Mouse (Mus musculus) hindbrain, embryonic 10.5 days (tissue): ENCODE measurements around the gene Zfp410. TPM values are rescaled to one million over a fixed set of nuclear protein-coding genes. Genes with fewer than 3 reads are reported as not detected.

Source experiments
- DNase-seq: peaks from one replicate; pipeline ENCODE4 v3.0.0-alpha.2; 2017; ENCODE audit warnings: low spot score
- H3K27ac ChIP-seq: fragments of 300-500 bp; sonication (generic); 2 replicates; pipeline ENCODE4 v1.5.1; 2016; ENCODE audit warnings: mild to moderate bottlenecking, moderate library complexity
- H3K27me3 ChIP-seq: fragments of 300-500 bp; sonication (generic); 2 replicates; pipeline ENCODE4 v1.6.1; 2016; ENCODE audit warnings: mild to moderate bottlenecking; ENCODE audit not compliant: poor library complexity, insufficient read depth, severe bottlenecking
- H3K36me3 ChIP-seq: fragments of 300-500 bp; sonication (generic); 2 replicates; pipeline ENCODE4 v1.6.1; 2016; ENCODE audit warnings: mild to moderate bottlenecking, moderate library complexity
- H3K4me1 ChIP-seq: fragments of 300-500 bp; sonication (generic); replicated peaks from 2 replicates; pipeline ENCODE4 v1.6.1; 2016; ENCODE audit warnings: mild to moderate bottlenecking
- H3K4me3 ChIP-seq: fragments of 300-500 bp; sonication (generic); 2 replicates; pipeline ENCODE4 v1.5.1; 2016; ENCODE audit warnings: mild to moderate bottlenecking, moderate library complexity
- H3K9me3 ChIP-seq: fragments of 300-500 bp; sonication (generic); 2 replicates; pipeline ENCODE4 v1.6.1; 2016; ENCODE audit warnings: mild to moderate bottlenecking, moderate library complexity
- WGBS: fragments of 180-500 bp; shearing (Covaris S2); methylation state at CpG from one replicate; pipeline ENCODE4 v1.1.7; 2016; 5-methylcytosine and 5-hydroxymethylcytosine counted together
- polyA plus RNA-seq: library from polyadenylated mRNA; unstranded; fragments of >200 nt; fragmentation: Nextera tagmentation; extraction: Ambion mirVana; gene quantifications from 2 replicates; pipeline ENCODE4 v1.2.1, GENCODE M21; 2016

Zfp410 gene
- polyA plus RNA-seq, 1 experiment from 2014 or later, result 106 TPM

- H3K9me3 ChIP-seq, result no peaks in the 10 kb centered on the region
- H3K27ac ChIP-seq, result no peak overlapping the region
- whole genome bisulfite sequencing, result 66% methylated on average over 9 of the region's 9 CpGs
- H3K36me3 ChIP-seq, result peaks cover 53% of the 10 kb centered on the region
- H3K27me3 ChIP-seq, result no peaks in the 10 kb centered on the region
- H3K4me1 ChIP-seq, result peaks cover 15% of the 10 kb centered on the region
- no peak for DNase-seq
- H3K4me3 ChIP-seq, result no peak overlapping the region
Measured at GRCm38 (mm10) chr12:84366971-84367370, 50.3 kb downstream of the Zfp410 start.

DNA sequence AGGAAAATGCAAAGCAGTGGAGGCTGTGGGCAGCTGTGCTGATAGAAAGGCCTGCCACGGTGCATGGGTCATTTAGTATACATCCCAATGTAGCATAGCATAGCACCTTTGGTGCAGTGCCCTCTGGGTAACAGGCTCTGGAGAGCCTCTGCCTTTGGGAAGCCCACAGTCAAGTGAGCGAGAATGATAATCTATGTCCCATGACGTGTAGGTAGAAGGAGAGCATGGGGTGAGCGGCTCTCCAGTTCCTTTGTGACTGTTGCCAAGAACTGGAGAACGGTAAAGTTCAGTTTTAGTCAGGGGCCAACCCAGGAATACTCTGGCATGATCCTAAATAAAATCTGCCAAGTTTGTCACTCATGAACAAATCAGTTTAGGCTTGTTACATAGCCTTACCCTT is 55.0 kb downstream of the Zfp410 start:
- no peak overlapping the region for H3K4me3 ChIP-seq
- DNase-seq, result no peak
- no peaks in the 10 kb centered on the region for H3K9me3 ChIP-seq
- no peaks in the 10 kb centered on the region for H3K27me3 ChIP-seq
- WGBS, result 90% methylated on average over 5 of the region's 5 CpGs
- H3K27ac ChIP-seq, result no peak overlapping the region
- no peaks in the 10 kb centered on the region for H3K4me1 ChIP-seq
- peaks cover 86% of the 10 kb centered on the region for H3K36me3 ChIP-seq

GRCm38 (mm10) chr12:84373831-84374481 is 57.3 kb downstream of the Zfp410 start:
- 88% methylated on average over 6 of the region's 6 CpGs for WGBS
- no peak overlapping the region for H3K27ac ChIP-seq
- no peak overlapping the region for H3K4me3 ChIP-seq
- H3K27me3 ChIP-seq, result no peaks in the 10 kb centered on the region
- H3K36me3 ChIP-seq, result peaks cover 63% of the 10 kb centered on the region
- H3K4me1 ChIP-seq, result no peaks in the 10 kb centered on the region
- H3K9me3 ChIP-seq, result no peaks in the 10 kb centered on the region
- DNase-seq, result no peak

GRCm38 (mm10) chr12:84382369-84382768 is 65.7 kb downstream of the Zfp410 start:
- no peak overlapping the region for H3K27ac ChIP-seq
- WGBS, result 83% methylated on average over 4 of the region's 4 CpGs
- no peaks in the 10 kb centered on the region for H3K27me3 ChIP-seq
- H3K4me3 ChIP-seq, result no peak overlapping the region
- no peaks in the 10 kb centered on the region for H3K9me3 ChIP-seq
- no peak for DNase-seq
- no peaks in the 10 kb centered on the region for H3K36me3 ChIP-seq
- H3K4me1 ChIP-seq, result no peaks in the 10 kb centered on the region

DNA sequence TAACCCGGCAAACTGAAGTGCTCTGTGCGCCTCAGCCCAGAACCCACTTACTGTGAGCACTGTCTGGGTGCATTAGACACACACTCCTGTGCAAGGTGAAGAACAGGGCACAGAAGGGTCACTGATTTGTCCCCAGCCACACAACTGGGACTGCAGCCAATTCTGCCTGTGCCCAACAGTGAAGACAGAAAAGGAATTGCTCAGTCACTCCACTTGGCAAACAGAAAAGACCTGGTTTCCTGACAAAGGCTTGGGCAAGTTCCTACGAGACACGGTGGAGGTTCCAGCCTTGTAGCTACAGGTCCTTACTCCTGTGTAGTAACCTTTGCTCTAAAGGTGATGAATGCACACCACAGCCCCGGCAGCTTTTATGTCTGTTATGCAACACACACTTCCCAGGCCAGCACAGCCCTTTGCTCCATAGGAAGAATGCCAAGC is 68.0 kb downstream of the Zfp410 start:
- no peaks in the 10 kb centered on the region for H3K4me1 ChIP-seq
- H3K9me3 ChIP-seq, result no peaks in the 10 kb centered on the region
- no peaks in the 10 kb centered on the region for H3K36me3 ChIP-seq
- DNase-seq, result no peak
- no peaks in the 10 kb centered on the region for H3K27me3 ChIP-seq
- H3K27ac ChIP-seq, result no peak overlapping the region
- WGBS, result 87% methylated on average over 5 of the region's 5 CpGs
- no peak overlapping the region for H3K4me3 ChIP-seq

DNA sequence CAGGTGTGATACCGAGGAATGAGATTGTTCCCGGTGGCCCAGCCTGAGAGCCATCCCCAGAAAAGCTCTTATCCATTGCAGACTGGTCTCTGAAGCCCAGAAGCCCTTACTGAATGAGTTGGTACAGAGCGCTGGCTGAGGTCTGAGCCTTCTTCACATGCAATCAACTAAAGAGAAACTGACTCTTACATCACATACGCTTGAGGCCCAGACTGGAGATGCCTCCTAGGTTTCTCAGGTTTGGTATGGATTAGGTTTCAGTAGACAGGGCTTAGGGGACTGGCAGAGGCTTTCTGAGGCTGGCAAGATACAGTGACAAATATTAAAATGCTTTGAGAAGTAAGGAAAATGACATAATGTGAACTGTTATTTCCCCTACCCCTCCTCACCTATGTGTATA is 68.8 kb downstream of the Zfp410 start:
- no peaks in the 10 kb centered on the region for H3K9me3 ChIP-seq
- no peak for DNase-seq
- 90% methylated on average over 4 of the region's 4 CpGs for WGBS
- H3K4me3 ChIP-seq, result no peak overlapping the region
- H3K36me3 ChIP-seq, result no peaks in the 10 kb centered on the region
- H3K4me1 ChIP-seq, result no peaks in the 10 kb centered on the region
- no peaks in the 10 kb centered on the region for H3K27me3 ChIP-seq
- H3K27ac ChIP-seq, result no peak overlapping the region

- H3K9me3 ChIP-seq, result no peaks in the 10 kb centered on the region
- H3K4me3 ChIP-seq, result no peak overlapping the region
- H3K36me3 ChIP-seq, result no peaks in the 10 kb centered on the region
- 84% methylated on average over 8 of the region's 8 CpGs for WGBS
- no peak overlapping the region for H3K27ac ChIP-seq
- no peaks in the 10 kb centered on the region for H3K4me1 ChIP-seq
- no peaks in the 10 kb centered on the region for H3K27me3 ChIP-seq
- DNase-seq, result no peak
Measured at GRCm38 (mm10) chr12:84388097-84388496, 71.4 kb downstream of the Zfp410 start.

- no peak overlapping the region for H3K4me3 ChIP-seq
- H3K4me1 ChIP-seq, result no peaks in the 10 kb centered on the region
- H3K27ac ChIP-seq, result no peak overlapping the region
- no peaks in the 10 kb centered on the region for H3K27me3 ChIP-seq
- no peaks in the 10 kb centered on the region for H3K9me3 ChIP-seq
- H3K36me3 ChIP-seq, result no peaks in the 10 kb centered on the region
- no peak for DNase-seq
- 73% methylated on average over 14 of the region's 14 CpGs for WGBS
Measured at GRCm38 (mm10) chr12:84388774-84389400, 72.2 kb downstream of the Zfp410 start.

DNA sequence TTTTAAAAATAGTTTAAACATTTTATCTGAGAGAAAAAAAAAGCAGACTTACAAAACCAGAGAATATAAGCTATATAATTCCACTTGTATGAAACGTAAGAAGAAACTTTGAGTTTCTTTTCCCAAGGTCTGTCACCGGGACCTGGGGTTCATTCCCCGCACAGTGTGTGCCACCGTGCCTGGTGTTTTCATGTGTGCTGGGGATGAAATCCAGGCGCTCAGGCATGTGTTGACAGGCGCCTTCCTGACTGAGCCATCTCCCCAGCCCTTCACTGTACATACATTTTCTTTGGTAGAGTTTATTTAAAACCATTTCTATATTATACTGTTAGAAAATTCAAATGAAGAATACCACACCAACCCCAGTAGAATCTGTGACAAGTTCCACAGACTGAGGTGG is 73.7 kb downstream of the Zfp410 start:
- Histone ChIP-seq H3K9me3 (no peaks in the 10 kb centered on the region), H3K36me3 (no peaks in the 10 kb centered on the region), H3K27me3 (no peaks in the 10 kb centered on the region), H3K4me1 (no peaks in the 10 kb centered on the region), H3K4me3 (no peak overlapping the region), H3K27ac (no peak overlapping the region)
- no peak for DNase-seq
- WGBS, result 90% methylated on average over 6 of the region's 6 CpGs

DNA sequence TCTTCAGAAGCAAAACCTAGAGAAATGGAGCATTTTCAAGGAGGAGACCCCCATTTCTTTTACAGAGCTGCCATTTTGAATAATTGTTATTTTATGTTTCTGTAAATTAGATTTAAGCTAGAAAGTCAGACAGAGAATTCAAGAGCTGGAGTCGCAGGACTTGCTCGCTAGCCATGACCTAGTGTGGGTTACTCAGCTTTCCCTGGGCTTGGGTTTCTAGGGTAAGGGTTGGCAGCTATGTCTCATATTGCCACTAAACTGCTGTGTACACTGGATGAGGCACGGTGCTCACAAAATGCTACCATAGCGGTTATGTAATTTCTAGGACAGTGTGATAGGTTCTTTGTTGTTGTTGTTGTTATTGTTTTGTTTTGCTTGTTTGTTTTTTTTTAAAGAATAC is 76.0 kb downstream of the Zfp410 start:
- Histone ChIP-seq H3K27ac (no peak overlapping the region), H3K4me1 (no peaks in the 10 kb centered on the region), H3K27me3 (no peaks in the 10 kb centered on the region), H3K36me3 (no peaks in the 10 kb centered on the region), H3K4me3 (no peak overlapping the region), H3K9me3 (no peaks in the 10 kb centered on the region)
- DNase-seq, result no peak
- 95% methylated on average over 4 of the region's 4 CpGs for WGBS

Other genes with a start within 250 kb of the Zfp410 start
- 0.12 TPM in 1 of 2 replicates, not detected in the other for gene Acot5, start 247.5 kb upstream of the Zfp410 start, polyA plus RNA-seq
- gene Acot6, start 216.2 kb upstream of the Zfp410 start, polyA plus RNA-seq, result 0.77 and 0.97 TPM in 2 replicates
- 4.8 and 4.9 TPM in 2 replicates for gene Dnal1, start 202.5 kb upstream of the Zfp410 start, polyA plus RNA-seq
- 3.1 and 3.6 TPM in 2 replicates for gene Pnma1, start 168.4 kb upstream of the Zfp410 start, polyA plus RNA-seq
- gene Elmsan1, start 98.0 kb upstream of the Zfp410 start, polyA plus RNA-seq, result 6.5 and 8.2 TPM in 2 replicates
- gene Ptgr2, start 31.6 kb upstream of the Zfp410 start, polyA plus RNA-seq, result 16.4 and 18.8 TPM in 2 replicates
- 46.5 and 48.9 TPM in 2 replicates for gene Coq6, start 44.8 kb downstream of the Zfp410 start, polyA plus RNA-seq
- gene Fam161b, start 45.0 kb downstream of the Zfp410 start, polyA plus RNA-seq, result 6.8 and 10.7 TPM in 2 replicates
- 7.6 and 8.6 TPM in 2 replicates for gene Entpd5, start 92.2 kb downstream of the Zfp410 start, polyA plus RNA-seq
- gene Bbof1, start 92.2 kb downstream of the Zfp410 start, polyA plus RNA-seq, result 0.68 and 1.0 TPM in 2 replicates
- 23.3 and 24.1 TPM in 2 replicates for gene Rnf113a2, start 100.3 kb downstream of the Zfp410 start, polyA plus RNA-seq
- 15.6 and 16.4 TPM in 2 replicates for gene Aldh6a1, start 134.2 kb downstream of the Zfp410 start, polyA plus RNA-seq
- gene Lin52, start 134.6 kb downstream of the Zfp410 start, polyA plus RNA-seq, result 30.4 and 30.8 TPM in 2 replicates